Mouse (Mus musculus): ENCODE data around the gene Fbll1.

DNA sequence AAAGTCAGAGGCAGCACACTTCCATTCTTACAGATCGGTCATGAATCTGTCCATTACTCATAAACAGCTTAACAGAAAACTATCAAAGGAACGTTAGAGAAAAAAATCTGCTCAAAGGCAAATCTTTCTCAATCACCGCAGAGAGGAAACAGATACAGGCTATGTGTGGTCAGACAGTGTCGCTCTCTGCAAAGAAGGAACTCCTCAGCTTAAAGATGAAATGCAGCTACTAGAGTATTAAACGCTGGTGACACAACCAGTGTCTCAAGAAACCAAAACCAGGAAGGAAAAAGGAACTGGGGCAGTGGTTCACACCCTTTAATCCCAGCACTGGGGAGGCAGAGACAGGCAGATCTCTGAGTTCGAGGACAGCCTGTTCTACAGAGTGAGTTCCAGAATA lies 29.0 kb upstream of the Fbll1 start:
- TF ChIP-seq POLR2A (IDR thresholded peaks at IDR 0.05; ENCODE audit: borderline replicate concordance, extremely low read depth, insufficient read depth, insufficient read length, poor library complexity, severe bottlenecking) (no peak), CTCF (IDR thresholded peaks at IDR 0.05; ENCODE audit: borderline replicate concordance, extremely low read depth, insufficient read depth, insufficient read length) (no peak)
